In genomic region chr12:3319377-3319776, GRCm38 (mm10) we compare ENCODE assay signal across 14 mouse cellular contexts. TPM values are rescaled to one million over a fixed set of nuclear protein-coding genes. Genes with fewer than 3 reads are reported as not detected.
DNase-seq lines count a peak whose midpoint lies in the region; ATAC-seq and TF ChIP-seq lines count a peak whose summit lies in the region.
"Had no signal": no experiment of that assay in that cellular context is flagged by ENCODE, and none has a peak within 500 bp of the region (broad histone marks: within the 10 kb centered on the region; RNA-seq: fewer than 3 reads in every experiment).

No protein-coding gene starts in this region.

- H3K9me3 ChIP-seq in liver, embryonic 15.5 days (replicated peaks), result no peaks in the 10 kb centered on the region
- no peaks in the 10 kb centered on the region for H3K9me3 ChIP-seq in hindbrain, embryonic 13.5 days
- H3K9me3 ChIP-seq: heart, embryonic 13.5 days; limb, embryonic 13.5 days; midbrain, embryonic 10.5 days; neural tube, embryonic 12.5 days had no signal

- TF ChIP-seq CTCF in lung, adult 2 months (IDR thresholded peaks at IDR 0.05; ENCODE audit: insufficient read depth, low read length), result no peak

- no peak for TF ChIP-seq POLR2A in lung, adult 2 months (IDR thresholded peaks at IDR 0.05; ENCODE audit: borderline replicate concordance, extremely low read depth, low read depth, low read length)

- 0 out of 2 replicates have a peak, but pooled peaks have one; percentile 44 for ATAC-seq in liver, embryonic 15.5 days (ENCODE audit: insufficient read depth)
- no peak for ATAC-seq in hindbrain, embryonic 13.5 days (ENCODE audit: low FRiP score)
- ATAC-seq: intestine, embryonic 16.5 days had no signal

- no peaks in the 10 kb centered on the region for H3K36me3 ChIP-seq in liver, embryonic 15.5 days (replicated peaks)
- H3K36me3 ChIP-seq in hindbrain, embryonic 13.5 days, result no peaks in the 10 kb centered on the region
- H3K36me3 ChIP-seq: heart, embryonic 13.5 days; limb, embryonic 13.5 days; midbrain, embryonic 10.5 days; neural tube, embryonic 12.5 days had no signal

- H3K27me3 ChIP-seq in liver, embryonic 15.5 days, result no peaks in the 10 kb centered on the region
- no peaks in the 10 kb centered on the region for H3K27me3 ChIP-seq in hindbrain, embryonic 13.5 days
- H3K27me3 ChIP-seq: heart, embryonic 13.5 days; limb, embryonic 13.5 days; neural tube, embryonic 12.5 days had no signal

- H3K9ac ChIP-seq in liver, embryonic 15.5 days, result no peak overlapping the region
- H3K9ac ChIP-seq in hindbrain, embryonic 13.5 days, result no peak overlapping the region
- H3K9ac ChIP-seq: heart, embryonic 13.5 days; limb, embryonic 13.5 days; neural tube, embryonic 12.5 days had no signal

- no peak overlapping the region for H3K27ac ChIP-seq in liver, embryonic 15.5 days (replicated peaks)
- no peak overlapping the region for H3K27ac ChIP-seq in hindbrain, embryonic 13.5 days
- H3K27ac ChIP-seq: heart, embryonic 13.5 days; limb, embryonic 13.5 days; midbrain, embryonic 10.5 days; neural tube, embryonic 12.5 days had no signal

- WGBS in lung, adult 2 months, result 50% methylated on average over 4 of the region's 4 CpGs
- WGBS in liver, embryonic 15.5 days (ENCODE audit: insufficient replicate concordance), result 54% methylated on average over 4 of the region's 4 CpGs
- 74% methylated on average over 4 of the region's 4 CpGs for whole genome bisulfite sequencing in hindbrain, embryonic 13.5 days

- DNase-seq in lung, postnatal 14 days, result peak; percentile 36
- no peak for DNase-seq in lung, adult 2 months
- DNase-seq in gastrocnemius, adult 8-10 months (ENCODE audit: low spot score in 2 of 2), result peak; percentile 87 to 91
- no peak for DNase-seq in left cerebral cortex, postnatal 4 days
- DNase-seq in Muller cell, postnatal 12 days (ENCODE audit: inconsistent ontology term), result no peak
- DNase-seq: cerebellum, postnatal 36 days had no signal

- H3K4me3 ChIP-seq in lung, adult 2 months (replicated peaks; ENCODE audit: extremely low read depth, low read depth, low read length), result no peak overlapping the region
- no peak overlapping the region for H3K4me3 ChIP-seq in liver, embryonic 15.5 days (replicated peaks)
- H3K4me3 ChIP-seq in hindbrain, embryonic 13.5 days, result no peak overlapping the region
- H3K4me3 ChIP-seq: erythroblast, embryonic 14.5 days; heart, embryonic 13.5 days; limb, embryonic 13.5 days; midbrain, embryonic 10.5 days; neural tube, embryonic 12.5 days had no signal

- intact Hi-C loops in left cerebral cortex, postnatal 4 days (cut with DNase I), result no loop called here

- H3K4me2 ChIP-seq in liver, embryonic 15.5 days, result no peak overlapping the region
- H3K4me2 ChIP-seq in hindbrain, embryonic 13.5 days, result no peak overlapping the region
- H3K4me2 ChIP-seq: heart, embryonic 13.5 days; limb, embryonic 13.5 days; neural tube, embryonic 12.5 days had no signal

- no peaks in the 10 kb centered on the region for H3K4me1 ChIP-seq in lung, adult 2 months (ENCODE audit: control insufficient read depth, insufficient read depth, low read length)
- peaks cover 3% of the 10 kb centered on the region; the same call in 1 of the 2 replicates for H3K4me1 ChIP-seq in liver, embryonic 15.5 days (replicated peaks)
- H3K4me1 ChIP-seq in hindbrain, embryonic 13.5 days (replicated peaks), result no peaks in the 10 kb centered on the region
- H3K4me1 ChIP-seq: limb, embryonic 13.5 days; midbrain, embryonic 10.5 days; neural tube, embryonic 12.5 days had no signal

RNA-seq across cellular contexts. Expression of gene Rab10, which starts 9.6 kb away (rescaled TPM):
- polyA plus RNA-seq in lung, adult 2 months (2012; rRNA removed), result 33.1 and 40.7 TPM in 2 replicates
- 100 to 1,000 TPM; 283 to 320 (median 303) TPM for total RNA-seq in gastrocnemius, adult 8-10 months (2022)
- polyA plus RNA-seq in liver, embryonic 15.5 days (2015; fragmentation: Nextera tagmentation; extraction: Ambion mirVana), result 45.3 and 45.7 TPM in 2 replicates
- 100 to 1,000 TPM; 263 to 272 TPM for total RNA-seq in left cerebral cortex, postnatal 4 days (2021)
- polyA plus RNA-seq in hindbrain, embryonic 13.5 days (2015; fragmentation: Nextera tagmentation; extraction: Ambion mirVana), result 136 and 138 TPM in 2 replicates

RNA-seq across cellular contexts. Expression of gene Kif3c, which starts 45.6 kb away (rescaled TPM):
- 6.6 and 12.2 TPM in 2 replicates for polyA plus RNA-seq in lung, adult 2 months (2012; rRNA removed)
- total RNA-seq in gastrocnemius, adult 8-10 months (2022), result 10 to 100 TPM; 27.2 to 48.0 (median 33.1) TPM
- polyA plus RNA-seq in liver, embryonic 15.5 days (2015; fragmentation: Nextera tagmentation; extraction: Ambion mirVana), result 0.76 and 0.81 TPM in 2 replicates
- total RNA-seq in left cerebral cortex, postnatal 4 days (2021), result 100 to 1,000 TPM; 204 to 210 TPM
- polyA plus RNA-seq in hindbrain, embryonic 13.5 days (2015; fragmentation: Nextera tagmentation; extraction: Ambion mirVana), result 77.8 and 80.7 TPM in 2 replicates

Comparison
In these comparisons a context has a peak if more than half of its experiments do, and no peak if none do; other contexts are left out.
1. DNase-seq: peak in lung, postnatal 14 days (single experiment) and gastrocnemius, adult 8-10 months (2 of 2); none in lung, adult 2 months (single experiment), left cerebral cortex, postnatal 4 days (single experiment) and Muller cell, postnatal 12 days (single experiment).